Mouse (Mus musculus) C2C12 (cell line): ENCODE results near the gene Rbfox2.

Experiments
- CTCF ChIP-seq: IDR thresholded peaks from one replicate; pipeline ENCODE4 v1.5.1; 2011; ENCODE audit not compliant: control insufficient read depth, insufficient read depth, insufficient read length
- MAX ChIP-seq: IDR thresholded peaks from one replicate; pipeline ENCODE4 v1.6.1; 2011; ENCODE audit warnings: mild to moderate bottlenecking, control low read depth
- MYOG ChIP-seq: IDR thresholded peaks from one replicate; pipeline ENCODE4 v1.6.1; 2011; ENCODE audit not compliant: control insufficient read depth, insufficient read length; ENCODE audit errors: extremely low read depth

GRCm38 (mm10) chr15:77039211-77039700 is 267.5 kb downstream of the Rbfox2 start:
- no peak for TF ChIP-seq CTCF
- TF ChIP-seq MAX = no peak
- no peak for TF ChIP-seq MYOG
